Mouse (Mus musculus) testis, adult 2 months (tissue): ENCODE results near the gene Aebp1.

Experiments used
- CTCF ChIP-seq: fragments of 200-500 bp; IDR thresholded peaks from 2 replicates; pipeline ENCODE4 v1.5.1; 2012; ENCODE audit warnings: low read depth, mild to moderate bottlenecking, inconsistent platforms, low read length, moderate library complexity; ENCODE audit not compliant: control insufficient read depth, insufficient read depth, insufficient replicate concordance
- POLR2A ChIP-seq: fragments of 200-500 bp; IDR thresholded peaks from 2 replicates; pipeline ENCODE4 v1.6.1; 2012; ENCODE audit warnings: low read depth, mild to moderate bottlenecking, inconsistent platforms, low read length, moderate library complexity; ENCODE audit not compliant: control insufficient read depth

DNA sequence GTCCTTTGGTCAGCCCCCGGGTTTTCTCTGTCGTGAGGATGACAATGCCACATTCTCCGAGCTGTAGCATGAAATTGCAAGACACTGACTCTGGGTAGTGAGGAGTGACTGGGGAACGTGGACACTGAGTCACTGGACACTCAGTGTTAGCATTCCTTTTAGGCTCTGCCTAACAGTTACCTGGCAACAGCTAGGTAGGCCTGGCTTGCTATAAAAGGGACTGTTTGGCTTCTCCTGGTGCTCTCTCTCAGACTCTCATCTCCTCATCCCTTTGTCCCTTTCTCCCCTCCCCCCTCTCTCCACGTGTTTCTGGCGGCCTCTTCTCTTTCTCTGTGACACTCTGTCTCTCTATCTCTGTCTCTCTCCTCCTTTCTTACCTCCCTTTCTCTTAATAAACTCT, 40.6 kb downstream of the Aebp1 start:
- TF ChIP-seq CTCF: no peak
- TF ChIP-seq POLR2A: no peak
